In genomic region chr6:21122852-21123251, GRCm38 (mm10) we compare ENCODE assay signal across 35 mouse cellular contexts.
"Had no signal": no experiment of that assay in that cellular context is flagged by ENCODE, and none has a peak within 500 bp of the region (broad histone marks: within the 10 kb centered on the region; RNA-seq: fewer than 3 reads in every experiment).

No protein-coding gene starts in this region.

- DNase-seq: heart, adult 18-20 months; heart, adult 2 months; heart, postnatal 10 days; heart, postnatal 14 days; heart, postnatal 36 days; heart, postnatal 4 days; kidney, adult 11 months; kidney, adult 18-20 months; kidney, adult 2 months; kidney, adult 8-10 months; kidney, adult 9 months; kidney, postnatal 10 days; kidney, postnatal 14 days; kidney, postnatal 25 days; kidney, postnatal 36 days; kidney, postnatal 4 days; layer of hippocampus, adult 9-11 months; layer of hippocampus, postnatal 36 days had no signal

- H3K9me3 ChIP-seq: heart, embryonic 10.5 days; heart, embryonic 12.5 days; heart, embryonic 13.5 days; heart, embryonic 15.5 days; hindbrain, embryonic 10.5 days; hindbrain, embryonic 13.5 days; hindbrain, embryonic 15.5 days; intestine, embryonic 15.5 days; kidney, embryonic 15.5 days had no signal

- H3K4me2 ChIP-seq: heart, embryonic 11.5 days; heart, embryonic 12.5 days; heart, embryonic 13.5 days; heart, embryonic 15.5 days; hindbrain, embryonic 13.5 days; hindbrain, embryonic 15.5 days; intestine, embryonic 15.5 days; kidney, embryonic 15.5 days had no signal

- H3K9ac ChIP-seq: heart, embryonic 12.5 days; heart, embryonic 13.5 days; heart, embryonic 15.5 days; hindbrain, embryonic 13.5 days; hindbrain, embryonic 15.5 days; intestine, embryonic 15.5 days; kidney, embryonic 15.5 days had no signal

- H3K4me3 ChIP-seq: heart, adult 2 months; heart, embryonic 10.5 days; heart, embryonic 12.5 days; heart, embryonic 13.5 days; heart, embryonic 15.5 days; hindbrain, embryonic 10.5 days; hindbrain, embryonic 13.5 days; hindbrain, embryonic 15.5 days; intestine, embryonic 15.5 days; kidney, embryonic 15.5 days; layer of hippocampus, adult 2 months had no signal

- H3K27ac ChIP-seq: heart, adult 2 months; heart, embryonic 10.5 days; heart, embryonic 13.5 days; heart, embryonic 15.5 days; hindbrain, embryonic 10.5 days; hindbrain, embryonic 13.5 days; hindbrain, embryonic 15.5 days; hindbrain, postnatal 0 days; intestine, embryonic 15.5 days; kidney, embryonic 15.5 days; kidney, postnatal 0 days; layer of hippocampus, adult 2 months had no signal

- H3K4me1 ChIP-seq: heart, embryonic 10.5 days; heart, embryonic 12.5 days; heart, embryonic 13.5 days; heart, embryonic 15.5 days; hindbrain, embryonic 13.5 days; hindbrain, embryonic 15.5 days; intestine, embryonic 15.5 days; kidney, embryonic 15.5 days had no signal

- ATAC-seq: hindbrain, embryonic 16.5 days; hindbrain, postnatal 0 days; inflammation-experienced regulatory T-cells, adult 6 months; intestine, embryonic 15.5 days; intestine, embryonic 16.5 days; intestine, postnatal 0 days had no signal

- H3K36me3 ChIP-seq: heart, embryonic 10.5 days; heart, embryonic 12.5 days; heart, embryonic 13.5 days; heart, embryonic 15.5 days; hindbrain, embryonic 10.5 days; hindbrain, embryonic 13.5 days; hindbrain, embryonic 15.5 days; intestine, embryonic 15.5 days; kidney, embryonic 15.5 days had no signal

- H3K27me3 ChIP-seq: heart, embryonic 12.5 days; heart, embryonic 13.5 days; heart, embryonic 15.5 days; hindbrain, embryonic 13.5 days; hindbrain, embryonic 15.5 days; intestine, embryonic 15.5 days; kidney, embryonic 15.5 days had no signal
